Mouse (Mus musculus) midbrain, embryonic 16.5 days (tissue): ENCODE data around the gene Cacng6. TPM values are rescaled to one million over a fixed set of nuclear protein-coding genes. Genes with fewer than 3 reads are reported as not detected.

ENCODE experiments used
- ATAC-seq: fragments of 200-750 bp; cut with Nextera tagmentation; 2 replicates; pipeline ENCODE4 v1.8.0; 2017; ENCODE audit warnings: moderate TSS enrichment
- H3K27ac ChIP-seq: fragments of 300-500 bp; sonication (generic); 2 replicates; pipeline ENCODE4 v1.5.1; 2014; ENCODE audit warnings: mild to moderate bottlenecking, low read length, mixed read lengths
- H3K27me3 ChIP-seq: fragments of 300-500 bp; sonication (generic); 2 replicates; pipeline ENCODE4 v1.6.1; 2014; ENCODE audit warnings: low read depth, low read length, mixed read lengths; ENCODE audit not compliant: control insufficient read depth, insufficient read depth
- H3K36me3 ChIP-seq: fragments of 300-500 bp; sonication (generic); 2 replicates; pipeline ENCODE4 v1.6.1; 2014; ENCODE audit warnings: mild to moderate bottlenecking, low read length, moderate library complexity, mixed read lengths; ENCODE audit not compliant: control insufficient read depth, insufficient read depth
- H3K4me1 ChIP-seq: fragments of 300-500 bp; sonication (generic); 2 replicates; pipeline ENCODE4 v1.6.1; 2014; ENCODE audit warnings: mild to moderate bottlenecking, low read length, mixed read lengths; ENCODE audit not compliant: control insufficient read depth, insufficient read depth
- H3K4me2 ChIP-seq: fragments of 300-500 bp; sonication (generic); 2 replicates; pipeline ENCODE4 v1.6.1; 2014; ENCODE audit warnings: mild to moderate bottlenecking, low read length, mixed read lengths
- H3K4me3 ChIP-seq: fragments of 300-500 bp; sonication (generic); 2 replicates; pipeline ENCODE4 v1.5.1; 2014; ENCODE audit warnings: low read depth, mild to moderate bottlenecking, low read length, moderate library complexity, mixed read lengths
- H3K9ac ChIP-seq: fragments of 300-500 bp; sonication (generic); 2 replicates; pipeline ENCODE4 v1.6.1; 2014; ENCODE audit warnings: low read depth, low read length, mixed read lengths
- H3K9me3 ChIP-seq: fragments of 300-500 bp; sonication (generic); replicated peaks from 2 replicates; pipeline ENCODE4 v1.6.1; 2014; ENCODE audit warnings: mild to moderate bottlenecking, low read length, mixed read lengths; ENCODE audit not compliant: control insufficient read depth, poor library complexity, severe bottlenecking
- WGBS: fragments of 180-500 bp; shearing (Covaris S2); extraction: QIAGEN DNeasy Blood & Tissue Kit; methylation state at CpG from one replicate; pipeline ENCODE4 v1.1.7; 2014; 5-methylcytosine and 5-hydroxymethylcytosine counted together
- polyA plus RNA-seq: library from polyadenylated mRNA; unstranded; fragments of >200 nt; fragmentation: Nextera tagmentation; extraction: Ambion mirVana; gene quantifications from 2 replicates; pipeline ENCODE4 v1.2.1, GENCODE M21; 2015

Cacng6 gene
- polyA plus RNA-seq, 1 experiment from 2014 or later, result not detected

- no peak for ATAC-seq
- no peak overlapping the region for H3K4me3 ChIP-seq
- no peak overlapping the region for H3K4me2 ChIP-seq
- no peak overlapping the region for H3K27ac ChIP-seq
- H3K9me3 ChIP-seq, result no peaks in the 10 kb centered on the region
- H3K36me3 ChIP-seq, result no peaks in the 10 kb centered on the region
- H3K4me1 ChIP-seq, result no peaks in the 10 kb centered on the region
- H3K9ac ChIP-seq, result no peak overlapping the region
- no peaks in the 10 kb centered on the region for H3K27me3 ChIP-seq
- WGBS, result 88% methylated on average over 8 of the region's 8 CpGs
These were observed 36.3 kb downstream of the Cacng6 start for GRCm38 (mm10) chr7:3460261-3460660.

- Histone ChIP-seq H3K4me3 (no peak overlapping the region), H3K27ac (no peak overlapping the region), H3K9ac (no peak overlapping the region), H3K36me3 (no peaks in the 10 kb centered on the region), H3K4me1 (no peaks in the 10 kb centered on the region), H3K27me3 (no peaks in the 10 kb centered on the region), H3K4me2 (no peak overlapping the region), H3K9me3 (no peaks in the 10 kb centered on the region)
- no peak for ATAC-seq
- WGBS, result 82% methylated on average over 4 of the region's 4 CpGs
These were observed 39.3 kb downstream of the Cacng6 start for GRCm38 (mm10) chr7:3463306-3463705.

- Histone ChIP-seq H3K4me2 (no peak overlapping the region), H3K36me3 (no peaks in the 10 kb centered on the region), H3K9me3 (no peaks in the 10 kb centered on the region), H3K9ac (no peak overlapping the region), H3K27me3 (no peaks in the 10 kb centered on the region), H3K27ac (no peak overlapping the region), H3K4me1 (no peaks in the 10 kb centered on the region), H3K4me3 (no peak overlapping the region)
- no peak for ATAC-seq
- WGBS, result 73% methylated on average over 2 of the region's 2 CpGs
These were observed 44.6 kb downstream of the Cacng6 start for GRCm38 (mm10) chr7:3468614-3469013.

GRCm38 (mm10) chr7:3472774-3473173, 48.8 kb downstream of the Cacng6 start:
- no peak overlapping the region for H3K27ac ChIP-seq
- WGBS, result 76% methylated on average over 3 of the region's 3 CpGs
- no peak for ATAC-seq

GRCm38 (mm10) chr7:3474291-3475080, 50.5 kb downstream of the Cacng6 start:
- WGBS, result 5% methylated on average over 19 of the region's 19 CpGs
- ATAC-seq, result no peak
- Histone ChIP-seq H3K4me3 (no peak overlapping the region), H3K4me1 (0 out of 2 replicates have a peak, but pooled peaks cover 3% of the 10 kb centered on the region), H3K27me3 (no peaks in the 10 kb centered on the region), H3K27ac (no peak overlapping the region), H3K4me2 (peak overlapping the region; percentile 34), H3K9me3 (no peaks in the 10 kb centered on the region), H3K36me3 (no peaks in the 10 kb centered on the region), H3K9ac (no peak overlapping the region)

More at GRCm38 (mm10) chr7:3472774-3473173, 48.8 kb downstream of the Cacng6 start:
- Histone ChIP-seq H3K36me3 (no peaks in the 10 kb centered on the region), H3K4me3 (no peak overlapping the region), H3K27me3 (no peaks in the 10 kb centered on the region), H3K9me3 (no peaks in the 10 kb centered on the region), H3K9ac (no peak overlapping the region), H3K4me1 (0 out of 2 replicates have a peak, but pooled peaks cover 3% of the 10 kb centered on the region), H3K4me2 (no peak overlapping the region)

GRCm38 (mm10) chr7:3476728-3477127, 52.7 kb downstream of the Cacng6 start:
- Histone ChIP-seq H3K4me1 (0 out of 2 replicates have a peak, but pooled peaks cover 3% of the 10 kb centered on the region), H3K36me3 (no peaks in the 10 kb centered on the region), H3K27me3 (no peaks in the 10 kb centered on the region), H3K9me3 (0 out of 2 replicates have a peak, but pooled peaks cover 4% of the 10 kb centered on the region), H3K9ac (no peak overlapping the region), H3K27ac (no peak overlapping the region), H3K4me3 (no peak overlapping the region), H3K4me2 (no peak overlapping the region)
- ATAC-seq, result no peak
- WGBS, result 73% methylated on average over 5 of the region's 5 CpGs

GRCm38 (mm10) chr7:3481948-3482608, 58.1 kb downstream of the Cacng6 start:
- Histone ChIP-seq H3K4me2 (no peak overlapping the region), H3K4me3 (no peak overlapping the region), H3K36me3 (no peaks in the 10 kb centered on the region), H3K9me3 (0 out of 2 replicates have a peak, but pooled peaks cover 6% of the 10 kb centered on the region), H3K9ac (no peak overlapping the region), H3K4me1 (no peaks in the 10 kb centered on the region), H3K27ac (no peak overlapping the region), H3K27me3 (no peaks in the 10 kb centered on the region)
- 92% methylated on average over 6 of the region's 6 CpGs for WGBS
- ATAC-seq, result no peak
